Mouse (Mus musculus): ENCODE data around the gene Calm1. TPM values are rescaled to one million over a fixed set of nuclear protein-coding genes. Genes with fewer than 3 reads are reported as not detected.

Gene Calm1
- total and polyA plus RNA-seq, 3 experiments = 524 to 3,339 (median 602) TPM

DNA sequence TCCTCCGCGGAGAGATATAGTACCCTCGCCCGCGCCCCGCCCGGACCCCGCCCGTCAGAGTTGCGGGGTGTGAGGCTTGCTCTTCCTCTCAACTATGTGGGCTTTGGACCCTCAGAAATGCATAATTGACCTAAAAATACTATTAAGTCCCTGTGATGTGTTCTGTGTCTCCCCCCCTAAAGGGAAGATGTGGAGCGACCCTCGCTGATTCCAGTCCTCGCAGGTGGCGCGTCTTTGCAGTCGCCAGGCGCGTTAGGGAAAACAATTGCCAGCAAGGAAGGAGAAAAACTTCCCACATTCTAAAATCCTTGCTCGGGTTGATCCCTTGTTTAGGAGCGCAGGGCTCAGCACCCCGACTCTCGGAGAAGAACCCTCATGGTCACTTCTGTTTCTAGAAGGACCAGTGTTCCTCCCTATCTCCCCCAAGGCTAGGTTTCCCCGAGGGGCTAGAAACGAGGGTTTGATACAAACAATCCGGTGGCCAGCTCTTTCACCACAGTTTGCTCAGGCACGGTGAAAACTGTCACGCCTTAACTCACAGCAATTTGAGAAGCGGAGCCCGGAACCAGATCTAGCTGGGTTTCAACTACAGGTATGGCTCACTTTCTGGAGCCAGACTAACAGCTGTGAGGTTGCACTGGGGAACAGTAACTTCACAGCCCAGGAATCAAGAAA, 11.3 kb upstream of the Calm1 start:
- TF ChIP-seq GATA1 (IDR thresholded peaks at IDR 0.05; ENCODE audit: low read depth, low read length) = no peak
- TF ChIP-seq GABPA (IDR thresholded peaks at IDR 0.05; ENCODE audit: low read depth, low read length) = no peak
- peak; percentile 36 for TF ChIP-seq TBP (IDR thresholded peaks at IDR 0.05; ENCODE audit: low read depth, low read length)
- TF ChIP-seq POLR2AphosphoS5 (IDR thresholded peaks at IDR 0.05; ENCODE audit: borderline replicate concordance, low read depth, low read length) = no peak
- TF ChIP-seq POLR2A (IDR thresholded peaks at IDR 0.05; ENCODE audit: control insufficient read depth in 1 of 2, insufficient read depth in 1 of 2, low read depth in 1 of 2, low read length in 2 of 2, poor library complexity in 1 of 2) = peak in 1 of 2 experiments; percentile 25; a peak in 1 of 4 replicates
- no peak; the same call in 1 of the 2 replicates for TF ChIP-seq MXI1 (IDR thresholded peaks at IDR 0.05; ENCODE audit: low read depth, low read length)
- TF ChIP-seq ZNF384 (IDR thresholded peaks at IDR 0.05; ENCODE audit: low read depth, low read length) = no peak
- TF ChIP-seq MAFK (IDR thresholded peaks at IDR 0.05; ENCODE audit: borderline replicate concordance, low read depth, low read length) = no peak
- no peak for TF ChIP-seq USF2 (IDR thresholded peaks at IDR 0.05; ENCODE audit: borderline replicate concordance in 1 of 2, insufficient read depth in 1 of 2, low read depth in 1 of 2, low read length in 2 of 2)
- no peak for TF ChIP-seq JUND (IDR thresholded peaks at IDR 0.05; ENCODE audit: low read depth, low read length)
- TF ChIP-seq NELFE (IDR thresholded peaks at IDR 0.05; ENCODE audit: low read depth, low read length) = no peak
- no peak for TF ChIP-seq SIN3A (IDR thresholded peaks at IDR 0.05; ENCODE audit: low read length)
- 0 out of 2 replicates have a peak, but pooled peaks have one; percentile 38 for TF ChIP-seq UBTF (IDR thresholded peaks at IDR 0.05; ENCODE audit: borderline replicate concordance, insufficient read depth, low read depth, low read length)
- no peak for TF ChIP-seq CHD1 (IDR thresholded peaks at IDR 0.05; ENCODE audit: low read depth, low read length)
- peak overlapping the region; percentile 64 for H3K27ac ChIP-seq (ENCODE audit: control insufficient read depth, low read depth, low read length)
- H3K4me3 ChIP-seq (ENCODE audit: control insufficient read depth in 1 of 2, insufficient read depth in 1 of 2, low read depth in 2 of 2, low read length in 2 of 2) = peak overlapping the region; percentile 70 to 78
- peaks cover 10 to 23% of the 10 kb centered on the region in 2 experiments for H3K4me1 ChIP-seq (ENCODE audit: control insufficient read depth in 1 of 2, insufficient read depth in 2 of 2, low read length in 2 of 2)
- peak overlapping the region; percentile 92 for H3K9ac ChIP-seq (ENCODE audit: control insufficient read depth, low read depth, low read length, poor library complexity, severe bottlenecking)
- H3K79me2 ChIP-seq (ENCODE audit: control insufficient read depth, insufficient read depth, low read length, poor library complexity) = no peaks in the 10 kb centered on the region; the same call in 1 of the 2 replicates
- H3K27me3 ChIP-seq (ENCODE audit: control insufficient read depth in 1 of 2, insufficient read depth in 2 of 2, low read length in 2 of 2) = no peaks in the 10 kb centered on the region
- peaks cover 0 to 26% of the 10 kb centered on the region in 2 experiments; a peak in 2 of 4 replicates for H3K36me3 ChIP-seq (ENCODE audit: control insufficient read depth in 1 of 2, insufficient read depth in 2 of 2, low read length in 2 of 2)
- DNase-seq (ENCODE audit: low read depth, low spot score) = no peak
- no peaks in the 10 kb centered on the region for H3K9me3 ChIP-seq (replicated peaks; ENCODE audit: insufficient read depth, low read length)

DNA sequence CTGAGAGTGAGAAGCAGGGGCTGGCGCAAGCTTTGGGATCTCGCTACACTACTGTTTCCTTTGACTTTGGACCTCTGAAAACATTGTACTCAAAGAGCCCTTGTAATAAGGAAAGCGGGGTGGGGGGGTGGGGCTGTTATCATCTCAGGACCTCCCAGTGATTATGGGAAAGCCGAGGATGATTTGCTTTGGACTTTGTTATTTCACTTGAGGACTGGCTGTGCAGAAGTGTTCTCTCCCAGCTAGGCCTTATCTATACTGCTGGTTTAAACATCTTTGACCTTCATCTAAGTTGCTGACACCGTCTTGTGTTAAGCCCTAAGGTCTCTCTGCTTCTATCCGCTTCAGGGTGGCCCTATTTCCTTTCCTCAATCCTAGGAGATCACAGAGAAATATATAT, 8.4 kb upstream of the Calm1 start:
- no peak for DNase-seq (ENCODE audit: low read depth, low spot score)
- peaks cover 0 to 7% of the 10 kb centered on the region in 2 experiments; a peak in 2 of 4 replicates for H3K36me3 ChIP-seq (ENCODE audit: control insufficient read depth in 1 of 2, insufficient read depth in 2 of 2, low read length in 2 of 2)
- no peaks in the 10 kb centered on the region for H3K9me3 ChIP-seq (replicated peaks; ENCODE audit: insufficient read depth, low read length)
- no peak overlapping the region for H3K4me3 ChIP-seq (ENCODE audit: control insufficient read depth in 1 of 2, insufficient read depth in 1 of 2, low read depth in 2 of 2, low read length in 2 of 2)
- TF ChIP-seq ELF1 (IDR thresholded peaks at IDR 0.05; ENCODE audit: low read depth, low read length) (no peak), E2F4 (IDR thresholded peaks at IDR 0.05; ENCODE audit: borderline replicate concordance, low read depth, low read length) (no peak), CTCF (IDR thresholded peaks at IDR 0.05 in 2 of 3, conservative IDR thresholded peaks at IDR 0.05 in 1 of 3; ENCODE audit: control insufficient read depth in 1 of 3, insufficient read depth in 1 of 3, low read depth in 2 of 3, low read length in 3 of 3, poor library complexity in 1 of 3, severe bottlenecking in 1 of 3) (no peak)
- H3K27me3 ChIP-seq (ENCODE audit: control insufficient read depth in 1 of 2, insufficient read depth in 2 of 2, low read length in 2 of 2) = no peaks in the 10 kb centered on the region
- H3K9ac ChIP-seq (ENCODE audit: control insufficient read depth, low read depth, low read length, poor library complexity, severe bottlenecking) = no peak overlapping the region
- no peaks in the 10 kb centered on the region; the same call in 1 of the 2 replicates for H3K79me2 ChIP-seq (ENCODE audit: control insufficient read depth, insufficient read depth, low read length, poor library complexity)
- peaks cover 0 to 9% of the 10 kb centered on the region in 2 experiments; a peak in 2 of 4 replicates for H3K4me1 ChIP-seq (ENCODE audit: control insufficient read depth in 1 of 2, insufficient read depth in 2 of 2, low read length in 2 of 2)
- no peak overlapping the region for H3K27ac ChIP-seq (ENCODE audit: control insufficient read depth, low read depth, low read length)

All from MEL (cell line).